Mouse (Mus musculus) liver, embryonic 14.5 days (tissue): Measurements from ENCODE around the gene Tnfrsf1a.

ENCODE experiments used
- CTCF ChIP-seq: IDR thresholded peaks from 2 replicates; pipeline ENCODE4 v1.5.1; 2016; ENCODE audit warnings: antibody characterized with exemption, low read depth, control low read depth
- EP300 ChIP-seq: IDR thresholded peaks from 2 replicates; pipeline ENCODE4 v1.6.1; 2016; ENCODE audit warnings: antibody characterized with exemption, low read depth

DNA sequence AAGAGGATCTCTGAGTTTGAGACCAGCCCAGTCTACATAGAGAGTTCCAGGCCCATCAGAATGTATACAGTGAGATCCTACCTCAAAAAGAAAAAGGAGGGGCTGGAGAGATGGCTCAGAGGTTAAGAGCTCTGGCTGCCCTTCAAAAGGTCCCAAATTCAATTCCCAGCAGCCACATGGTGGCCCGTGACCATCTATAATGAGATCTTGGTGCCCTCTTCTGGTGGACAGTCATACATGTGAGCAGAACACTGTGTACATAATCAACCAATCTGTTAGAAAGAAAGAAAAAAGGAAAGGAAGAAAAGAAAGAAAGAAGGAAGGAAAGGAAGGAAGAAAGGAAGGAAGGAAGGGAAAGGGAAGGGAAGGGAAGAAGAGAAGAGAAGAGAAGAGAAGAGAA is 17.0 kb downstream of the Tnfrsf1a start:
- TF ChIP-seq EP300 (no peak), CTCF (no peak; the same call in 1 of the 2 replicates)
